Mouse (Mus musculus) embryonic facial prominence, embryonic 11.5 days (tissue): ENCODE data around the gene Sh3glb2. TPM values are rescaled to one million over a fixed set of nuclear protein-coding genes. Genes with fewer than 3 reads are reported as not detected.

Source experiments
- ATAC-seq: fragments of 200-750 bp; cut with Nextera tagmentation; replicated peaks from 2 replicates; pipeline ENCODE4 v1.8.0; 2017; ENCODE audit warnings: low read depth; ENCODE audit not compliant: insufficient number of reproducible peaks, low FRiP score, low TSS enrichment
- DNase-seq: peaks from one replicate; pipeline ENCODE4 v3.0.0-alpha.2; 2015; ENCODE audit warnings: low spot score
- H3K27ac ChIP-seq: fragments of 300-500 bp; sonication (generic); replicated peaks from 2 replicates; pipeline ENCODE4 v1.5.1; 2014; ENCODE audit warnings: mild to moderate bottlenecking, low read depth, low read length, control low read depth
- H3K27me3 ChIP-seq: fragments of 300-500 bp; sonication (generic); 2 replicates; pipeline ENCODE4 v1.6.1; 2014; ENCODE audit warnings: mild to moderate bottlenecking, low read length, moderate library complexity, mixed read lengths; ENCODE audit not compliant: control insufficient read depth, insufficient read depth
- H3K36me3 ChIP-seq: fragments of 300-500 bp; sonication (generic); replicated peaks from 2 replicates; pipeline ENCODE4 v1.6.1; 2014; ENCODE audit warnings: low read depth, mild to moderate bottlenecking, low read length, moderate library complexity, mixed read lengths; ENCODE audit not compliant: control insufficient read depth, insufficient read depth
- H3K4me1 ChIP-seq: fragments of 300-500 bp; sonication (generic); 2 replicates; pipeline ENCODE4 v1.6.1; 2014; ENCODE audit warnings: low read length, mixed read lengths; ENCODE audit not compliant: control insufficient read depth, insufficient read depth
- H3K4me2 ChIP-seq: fragments of 300-500 bp; sonication (generic); 2 replicates; pipeline ENCODE4 v1.6.1; 2014; ENCODE audit warnings: low read depth, mild to moderate bottlenecking, control low read depth, low read length, moderate library complexity
- H3K4me3 ChIP-seq: fragments of 300-500 bp; sonication (generic); 2 replicates; pipeline ENCODE4 v1.5.1; 2014; ENCODE audit warnings: low read depth, low read length, control low read depth
- H3K9ac ChIP-seq: fragments of 300-500 bp; sonication (generic); replicated peaks from 2 replicates; pipeline ENCODE4 v1.6.1; 2014; ENCODE audit warnings: mild to moderate bottlenecking, control low read depth, low read length
- H3K9me3 ChIP-seq: fragments of 300-500 bp; sonication (generic); replicated peaks from 2 replicates; pipeline ENCODE4 v1.6.1; 2016; ENCODE audit warnings: mild to moderate bottlenecking, low read length, inconsistent platforms, mixed read lengths; ENCODE audit not compliant: control insufficient read depth
- WGBS: fragments of 180-500 bp; shearing (Covaris S2); extraction: QIAGEN DNeasy Blood & Tissue Kit; methylation state at CpG from one replicate; pipeline ENCODE4 v1.1.7; 2014; 5-methylcytosine and 5-hydroxymethylcytosine counted together
- polyA plus RNA-seq: library from polyadenylated mRNA; unstranded; fragments of >200 nt; fragmentation: Nextera tagmentation; extraction: Ambion mirVana; gene quantifications from 2 replicates; pipeline ENCODE4 v1.2.1, GENCODE M21; 2014

Sh3glb2 gene
- polyA plus RNA-seq, 1 experiment from 2014 or later = 41.6 TPM

DNA sequence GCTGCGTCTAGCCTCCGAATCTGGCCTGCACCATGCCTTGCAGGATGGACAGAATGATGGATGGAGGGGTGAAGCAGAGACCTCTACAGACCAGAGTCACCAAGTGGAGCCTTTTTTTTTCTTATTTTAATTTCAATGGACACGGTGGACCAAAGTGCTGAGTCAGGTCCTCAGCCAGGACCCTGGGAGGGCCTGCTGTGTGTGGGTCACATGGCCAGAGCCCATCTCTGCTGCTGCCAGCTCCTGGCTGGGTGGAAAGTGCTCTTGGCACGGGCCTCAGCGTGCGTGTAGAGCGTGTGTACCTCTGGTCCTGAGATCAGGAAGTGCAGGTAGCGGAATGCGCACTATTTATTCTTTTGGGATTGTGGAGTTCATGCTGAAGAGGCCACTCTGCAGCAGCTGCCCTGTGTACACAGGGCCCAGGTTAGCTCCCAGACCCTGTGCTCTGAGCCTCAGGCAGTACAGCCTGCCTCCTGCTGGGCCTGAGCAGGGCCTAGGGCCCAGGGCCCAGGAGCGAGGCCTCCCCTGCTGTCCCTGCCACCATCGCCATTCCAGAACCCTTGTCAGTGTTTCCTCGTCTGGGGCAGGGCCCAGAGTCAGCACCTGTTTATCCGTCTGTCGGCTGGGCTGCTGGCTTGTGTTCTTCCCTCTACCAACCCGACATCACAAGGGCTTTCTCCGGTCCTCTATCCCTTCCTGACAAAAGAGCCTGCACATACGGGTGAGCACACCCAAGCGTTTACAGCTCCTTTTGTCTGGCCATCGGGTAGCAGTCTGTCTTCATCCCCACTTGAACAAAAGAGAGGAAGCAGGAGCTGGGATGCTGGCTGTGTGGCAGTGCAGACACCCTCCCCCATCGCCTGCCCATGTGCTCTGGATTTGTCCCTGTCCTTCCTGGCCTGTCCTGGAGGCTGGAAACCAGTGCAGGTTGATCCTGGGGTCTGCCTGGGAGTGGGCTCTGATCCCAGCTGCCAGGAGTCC, 40.3 kb upstream of the Sh3glb2 start:
- Histone ChIP-seq H3K27me3 (no peaks in the 10 kb centered on the region), H3K4me1 (no peaks in the 10 kb centered on the region), H3K9me3 (no peaks in the 10 kb centered on the region), H3K9ac (peak overlapping the region; percentile 1; the same call in 1 of the 2 replicates), H3K27ac (peak overlapping the region; percentile 28), H3K36me3 (peaks cover 4% of the 10 kb centered on the region; the same call in 1 of the 2 replicates), H3K4me3 (no peak overlapping the region), H3K4me2 (no peak overlapping the region)
- DNase-seq = peak; percentile 12
- ATAC-seq = peak; percentile 51; the same call in 1 of the 2 replicates
- WGBS = 37% methylated on average over 20 of the region's 20 CpGs

DNA sequence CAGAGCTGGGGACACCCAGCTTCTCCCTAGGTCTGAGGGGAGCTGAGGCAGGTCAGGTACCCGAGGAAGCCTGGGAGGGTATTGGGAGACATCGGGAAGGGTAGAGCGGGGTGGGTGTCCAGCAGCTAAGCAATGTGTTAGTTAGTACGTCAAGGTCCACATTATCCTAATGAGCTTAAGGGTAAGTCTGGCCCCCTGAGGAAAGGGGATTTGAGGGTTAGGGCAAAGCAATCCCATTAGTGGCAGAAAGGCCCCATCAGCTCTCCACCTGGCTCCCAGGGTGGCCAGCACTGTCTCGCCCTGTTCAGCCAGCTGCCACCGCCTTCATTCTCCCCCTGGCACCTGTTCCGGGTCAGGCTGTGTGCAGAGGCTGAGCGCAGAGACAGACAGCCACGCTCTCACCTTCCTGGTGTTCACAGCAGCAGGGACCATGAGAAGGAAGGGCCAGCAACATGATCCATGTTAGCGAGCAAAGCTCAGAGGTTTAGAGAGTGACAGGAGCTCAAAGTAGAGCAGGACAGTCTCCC, 38.9 kb upstream of the Sh3glb2 start:
- Histone ChIP-seq H3K9me3 (no peaks in the 10 kb centered on the region), H3K36me3 (peaks cover 4% of the 10 kb centered on the region; the same call in 1 of the 2 replicates), H3K4me2 (no peak overlapping the region), H3K27ac (no peak overlapping the region), H3K4me1 (peaks cover 3% of the 10 kb centered on the region), H3K4me3 (no peak overlapping the region), H3K27me3 (no peaks in the 10 kb centered on the region), H3K9ac (no peak overlapping the region)
- ATAC-seq = no peak
- no peak for DNase-seq
- WGBS = 74% methylated on average over 10 of the region's 10 CpGs

DNA sequence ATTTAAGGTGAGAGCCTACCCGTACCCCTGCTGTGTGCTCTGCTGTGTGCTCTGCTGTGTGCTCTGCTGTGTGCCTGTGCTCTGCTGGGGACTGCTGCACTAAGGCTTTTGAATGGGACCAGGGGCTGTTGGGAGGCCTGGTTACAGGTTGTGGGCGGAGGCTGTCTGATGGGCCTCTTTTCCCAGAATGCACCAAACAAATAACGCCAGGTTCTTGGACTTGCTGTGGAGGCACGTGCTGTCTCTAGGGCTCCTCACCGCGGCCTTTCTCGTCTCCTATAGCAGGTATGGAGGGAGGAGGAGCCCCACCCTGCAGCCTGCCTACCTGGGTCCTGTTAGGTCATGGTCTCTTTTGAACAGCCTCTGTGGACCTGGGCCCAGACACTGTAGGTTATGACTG, 37.1 kb upstream of the Sh3glb2 start:
- Histone ChIP-seq H3K4me3 (no peak overlapping the region), H3K4me1 (peaks cover 3% of the 10 kb centered on the region), H3K9ac (no peak overlapping the region), H3K4me2 (no peak overlapping the region), H3K27me3 (no peaks in the 10 kb centered on the region), H3K27ac (no peak overlapping the region), H3K9me3 (no peaks in the 10 kb centered on the region), H3K36me3 (peaks cover 4% of the 10 kb centered on the region; the same call in 1 of the 2 replicates)
- 95% methylated on average over 7 of the region's 7 CpGs for WGBS
- ATAC-seq = no peak
- DNase-seq = no peak

DNA sequence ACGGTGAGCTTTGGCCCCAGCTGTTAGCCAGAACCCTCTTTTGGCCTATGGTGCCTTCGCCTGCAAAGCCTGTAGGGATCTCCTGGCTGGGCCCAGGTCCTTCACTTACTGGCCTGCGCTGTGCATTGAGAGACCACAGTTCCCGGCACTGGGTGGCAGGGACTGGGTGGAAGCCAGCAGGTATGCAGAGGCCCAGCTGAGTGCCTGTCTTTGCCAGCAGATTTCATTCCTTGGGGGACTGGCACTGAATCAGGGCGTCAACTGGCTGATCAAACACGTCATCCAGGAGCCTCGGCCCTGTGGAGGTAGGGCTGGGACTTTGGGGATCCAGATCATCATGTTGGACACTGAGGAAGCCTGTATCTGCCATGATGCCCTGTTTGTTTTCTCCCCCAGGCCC, 36.6 kb upstream of the Sh3glb2 start:
- ATAC-seq = no peak
- H3K27ac ChIP-seq = no peak overlapping the region
- no peaks in the 10 kb centered on the region for H3K27me3 ChIP-seq
- 93% methylated on average over 7 of the region's 7 CpGs for WGBS
- H3K4me3 ChIP-seq = no peak overlapping the region
- no peaks in the 10 kb centered on the region for H3K9me3 ChIP-seq
- H3K9ac ChIP-seq = no peak overlapping the region
- no peak for DNase-seq
- no peak overlapping the region for H3K4me2 ChIP-seq
- H3K36me3 ChIP-seq = peaks cover 4% of the 10 kb centered on the region; the same call in 1 of the 2 replicates
- H3K4me1 ChIP-seq = peaks cover 3% of the 10 kb centered on the region

DNA sequence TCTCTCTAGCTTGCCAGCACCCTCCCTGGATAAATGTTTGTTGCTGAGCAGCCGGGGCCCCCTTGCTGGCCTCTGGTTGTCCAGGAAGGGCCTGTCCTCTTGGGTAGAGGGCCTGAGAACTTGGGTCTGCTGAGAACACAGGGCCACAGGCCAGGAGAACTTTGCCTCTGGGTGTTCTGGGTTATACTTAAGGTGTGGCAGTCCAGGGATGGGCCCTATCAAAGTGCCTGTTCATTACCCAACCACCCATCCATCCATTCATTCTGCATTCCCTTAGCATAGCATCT, 34.2 kb upstream of the Sh3glb2 start:
- DNase-seq (no peak), ATAC-seq (no peak)
- H3K4me3 ChIP-seq = peak overlapping the region; percentile 76
- H3K4me2 ChIP-seq = peak overlapping the region; percentile 95
- no peaks in the 10 kb centered on the region for H3K9me3 ChIP-seq
- H3K27ac ChIP-seq = no peak overlapping the region
- H3K27me3 ChIP-seq = no peaks in the 10 kb centered on the region
- peak overlapping the region; percentile 77 for H3K9ac ChIP-seq
- H3K36me3 ChIP-seq = peaks cover 4% of the 10 kb centered on the region; the same call in 1 of the 2 replicates
- WGBS = 40% methylated on average over 1 of the region's 1 CpGs
- H3K4me1 ChIP-seq = peaks cover 3% of the 10 kb centered on the region

DNA sequence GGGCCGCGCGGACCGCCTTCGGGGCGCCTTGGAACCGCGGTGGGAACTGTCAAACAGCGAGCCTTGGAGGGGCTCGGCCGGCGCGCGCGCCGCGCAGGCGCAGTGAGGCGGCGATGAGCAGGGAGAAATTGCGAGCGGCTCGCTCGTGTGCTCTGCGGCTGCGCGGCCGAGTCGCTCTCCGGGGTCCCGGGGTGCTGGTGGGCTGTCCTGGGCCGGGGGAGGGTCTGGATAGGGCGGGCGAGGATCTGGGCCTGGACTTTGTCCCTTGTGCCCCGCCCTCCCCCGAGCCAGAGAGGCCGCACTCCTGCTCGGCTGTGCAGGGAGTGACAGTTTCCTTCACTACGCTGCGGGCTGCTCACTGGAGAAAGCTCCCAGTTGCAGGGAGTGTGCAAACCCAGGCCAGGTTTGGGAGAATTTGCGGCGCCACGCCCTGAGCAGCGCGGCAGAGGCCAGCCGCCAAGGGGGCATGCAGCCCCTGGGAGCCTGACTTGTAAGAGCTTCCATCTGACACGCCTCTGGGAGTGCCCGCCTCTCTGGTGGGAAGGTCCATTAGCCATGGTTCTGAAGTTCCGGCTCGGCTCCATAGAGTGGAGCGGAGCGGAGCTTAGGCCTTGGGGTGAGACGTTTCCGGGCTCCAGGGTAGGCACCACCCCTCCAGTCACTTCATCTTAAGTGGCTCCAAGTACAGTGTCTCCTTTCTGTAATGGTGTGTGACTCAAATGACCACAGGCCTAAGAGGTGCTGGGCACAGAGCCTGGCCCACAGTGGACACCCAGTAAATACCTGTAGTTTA, 33.6 kb upstream of the Sh3glb2 start:
- DNase-seq = peak; percentile 88
- WGBS = under 1% methylated on average over 51 of the region's 54 CpGs
- peaks cover 4% of the 10 kb centered on the region; the same call in 1 of the 2 replicates for H3K36me3 ChIP-seq
- peak; percentile 75 for ATAC-seq
- peaks cover 3% of the 10 kb centered on the region for H3K4me1 ChIP-seq
- H3K4me2 ChIP-seq = peak overlapping the region; percentile 95
- H3K27me3 ChIP-seq = no peaks in the 10 kb centered on the region
- peak overlapping the region; percentile 76 for H3K4me3 ChIP-seq
- peak overlapping the region; percentile 70; the same call in 1 of the 2 replicates for H3K27ac ChIP-seq
- H3K9ac ChIP-seq = peak overlapping the region; percentile 77
- H3K9me3 ChIP-seq = no peaks in the 10 kb centered on the region

DNA sequence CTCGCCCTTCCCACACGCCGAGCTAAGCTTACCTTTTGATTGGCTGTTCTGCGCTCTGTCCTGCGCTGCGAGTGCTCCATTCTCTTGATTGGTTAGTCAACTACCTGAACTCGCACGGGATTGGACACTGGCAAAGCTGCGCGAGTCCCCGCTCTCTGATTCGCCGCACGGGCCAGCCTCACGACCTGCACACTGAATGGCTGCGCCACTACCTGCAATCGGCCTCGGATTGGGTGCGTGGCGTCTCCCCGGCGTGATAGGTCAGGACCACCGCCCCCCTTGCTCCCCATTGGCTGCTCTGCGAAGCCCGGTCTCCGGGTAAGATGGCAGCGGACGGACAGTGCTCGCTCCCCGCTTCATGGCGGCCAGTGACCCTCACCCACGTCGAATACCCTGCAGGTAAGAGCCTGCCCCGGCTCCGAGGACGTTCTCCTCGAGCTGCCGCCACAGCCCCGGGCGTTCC, 33.0 kb upstream of the Sh3glb2 start, which contains the start of gene Dolpp1:
Dolpp1 (plus strand) TSS at position 141 of the 463 bp plus-strand sequence.
- peaks cover 3% of the 10 kb centered on the region for H3K4me1 ChIP-seq
- no peaks in the 10 kb centered on the region for H3K27me3 ChIP-seq
- ATAC-seq = peak; percentile 99

More for the DNA sequence above, 33.0 kb upstream of the Sh3glb2 start, which contains the start of gene Dolpp1:
- H3K27ac ChIP-seq = peak within 1 kb of the TSS; percentile 70; the same call in 1 of the 2 replicates
- peak within 1 kb of the TSS; percentile 95 for H3K4me2 ChIP-seq
- DNase-seq = peak; percentile 98
- WGBS = under 1% methylated on average over 40 of the region's 40 CpGs
- no peaks in the 10 kb centered on the region for H3K36me3 ChIP-seq
- no peaks in the 10 kb centered on the region for H3K9me3 ChIP-seq
- H3K9ac ChIP-seq = peak within 1 kb of the TSS; percentile 77
- H3K4me3 ChIP-seq = peak within 1 kb of the TSS; percentile 76
